In genomic region chr1:38835568-38836476, GRCm38 (mm10) we compare ENCODE assay signal across 8 mouse cellular contexts. TPM values are rescaled to one million over a fixed set of nuclear protein-coding genes. Genes with fewer than 3 reads are reported as not detected.
A peak's percentile ranks its signal among the peaks of the same experiment; 100 is the strongest.
DNase-seq lines count a peak whose midpoint lies in the region; ATAC-seq and TF ChIP-seq lines count a peak whose summit lies in the region.

No protein-coding gene starts in this region.

- H3K9me3 ChIP-seq in lung, postnatal 0 days (ENCODE audit: low read length): no peaks in the 10 kb centered on the region
- no peaks in the 10 kb centered on the region for H3K9me3 ChIP-seq in intestine, embryonic 15.5 days
- H3K9me3 ChIP-seq in liver, embryonic 11.5 days (ENCODE audit: control insufficient read depth, low read length): no peaks in the 10 kb centered on the region

- TF ChIP-seq CTCF in lung, postnatal 0 days (IDR thresholded peaks at IDR 0.05): no peak
- TF ChIP-seq CTCF in lung, adult 2 months (IDR thresholded peaks at IDR 0.05; ENCODE audit: insufficient read depth, low read length): no peak

- TF ChIP-seq POLR2A in lung, adult 2 months (IDR thresholded peaks at IDR 0.05; ENCODE audit: borderline replicate concordance, extremely low read depth, low read depth, low read length): no peak

- ATAC-seq in lung, postnatal 0 days: peak; percentile 35
- ATAC-seq in intestine, embryonic 15.5 days: peak; percentile 85
- 0 out of 2 replicates have a peak, but pooled peaks have one; percentile 18 for ATAC-seq in liver, embryonic 11.5 days (replicated peaks; ENCODE audit: low FRiP score)

- no peak overlapping the region for H3K27ac ChIP-seq in lung, postnatal 0 days (ENCODE audit: low read length)
- H3K27ac ChIP-seq in intestine, embryonic 15.5 days: 0 out of 2 replicates have a peak overlapping the region, but pooled peaks have one; percentile 36
- no peak overlapping the region for H3K27ac ChIP-seq in liver, embryonic 11.5 days (ENCODE audit: low read depth, low read length)

- no peak for TF ChIP-seq EP300 in lung, postnatal 0 days (IDR thresholded peaks at IDR 0.05)

- H3K4me3 ChIP-seq in lung, postnatal 0 days (ENCODE audit: low read depth, low read length): peak overlapping the region; percentile 44
- no peak overlapping the region for H3K4me3 ChIP-seq in lung, adult 2 months (replicated peaks; ENCODE audit: extremely low read depth, low read depth, low read length)
- peak overlapping the region; percentile 59 for H3K4me3 ChIP-seq in intestine, embryonic 15.5 days (replicated peaks)
- peak overlapping the region; percentile 53 for H3K4me3 ChIP-seq in liver, embryonic 11.5 days (ENCODE audit: low read depth, low read length)

- no peak overlapping the region for H3K9ac ChIP-seq in lung, postnatal 0 days (replicated peaks; ENCODE audit: low read depth)
- H3K9ac ChIP-seq in intestine, embryonic 15.5 days: peak overlapping the region; percentile 64
- H3K9ac ChIP-seq in liver, embryonic 11.5 days (ENCODE audit: low read depth, low read length): 0 out of 2 replicates have a peak overlapping the region, but pooled peaks have one; percentile 26

- peak; percentile 10 for DNase-seq in lung, postnatal 0 days (ENCODE audit: low spot score)
- DNase-seq in lung, adult 2 months: no peak
- DNase-seq in cerebellum, postnatal 10 days: peak; percentile 72 to 73
- peak; percentile 24 to 42 for DNase-seq in frontal cortex, postnatal 14 days (ENCODE audit: low spot score in 2 of 2)
- peak; percentile 36 for DNase-seq in liver, embryonic 11.5 days (ENCODE audit: low spot score)
- peak; percentile 73 for DNase-seq in right cerebral cortex, adult 18-20 months
- no peak for DNase-seq in T-cell, adult 2 months (ENCODE audit: low spot score)

- H3K27me3 ChIP-seq in lung, postnatal 0 days (replicated peaks; ENCODE audit: insufficient read depth, low read length): peaks cover 23% of the 10 kb centered on the region
- H3K27me3 ChIP-seq in intestine, embryonic 15.5 days (replicated peaks): peaks cover 11% of the 10 kb centered on the region
- peaks cover 38% of the 10 kb centered on the region for H3K27me3 ChIP-seq in liver, embryonic 11.5 days (replicated peaks; ENCODE audit: control insufficient read depth, insufficient read depth, low read length)

- WGBS in lung, postnatal 0 days: 2% methylated on average over 99 of the region's 103 CpGs
- 4% methylated on average over 103 of the region's 103 CpGs for WGBS in lung, adult 2 months
- WGBS in intestine, embryonic 15.5 days: 2% methylated on average over 96 of the region's 103 CpGs
- 4% methylated on average over 91 of the region's 103 CpGs for WGBS in liver, embryonic 11.5 days

- peak overlapping the region; percentile 84 for H3K4me2 ChIP-seq in lung, postnatal 0 days (replicated peaks; ENCODE audit: low read depth, low read length)
- H3K4me2 ChIP-seq in intestine, embryonic 15.5 days (replicated peaks): peak overlapping the region; percentile 97
- peak overlapping the region; percentile 79 for H3K4me2 ChIP-seq in liver, embryonic 11.5 days

- H3K36me3 ChIP-seq in lung, postnatal 0 days (ENCODE audit: insufficient read depth, low read length): no peaks in the 10 kb centered on the region
- no peaks in the 10 kb centered on the region for H3K36me3 ChIP-seq in intestine, embryonic 15.5 days
- no peaks in the 10 kb centered on the region for H3K36me3 ChIP-seq in liver, embryonic 11.5 days (ENCODE audit: control insufficient read depth, insufficient read depth, low read length)

- no peaks in the 10 kb centered on the region; the same call in 1 of the 2 replicates for H3K4me1 ChIP-seq in lung, postnatal 0 days (ENCODE audit: insufficient read depth, low read depth, low read length)
- peaks cover 2% of the 10 kb centered on the region; the same call in 1 of the 2 replicates for H3K4me1 ChIP-seq in lung, adult 2 months (ENCODE audit: control insufficient read depth, insufficient read depth, low read length)
- peaks cover 4% of the 10 kb centered on the region; the same call in 1 of the 2 replicates for H3K4me1 ChIP-seq in intestine, embryonic 15.5 days (replicated peaks)
- H3K4me1 ChIP-seq in liver, embryonic 11.5 days (replicated peaks; ENCODE audit: control insufficient read depth, insufficient read depth, low read length): peaks cover 5% of the 10 kb centered on the region

RNA-seq across cellular contexts. Expression of gene Lonrf2, which starts 0.7 kb away (rescaled TPM):
- 0.07 and 0.08 TPM in 2 replicates for polyA plus RNA-seq in lung, postnatal 0 days (2015; fragmentation: Nextera tagmentation; extraction: Ambion mirVana)
- 0.20 and 0.21 TPM in 2 replicates for polyA plus RNA-seq in lung, adult 2 months (2012; rRNA removed)
- polyA plus RNA-seq in intestine, embryonic 15.5 days (2015; fragmentation: Nextera tagmentation; extraction: Ambion mirVana): 1.1 and 1.2 TPM in 2 replicates
- 0.22 and 0.41 TPM in 2 replicates for polyA plus RNA-seq in liver, embryonic 11.5 days (2014; fragmentation: Nextera tagmentation; extraction: Ambion mirVana)

Comparison
In these comparisons a context has a peak if more than half of its experiments do, and no peak if none do; other contexts are left out.
1. DNase-seq: peak in lung, postnatal 0 days (single experiment), cerebellum, postnatal 10 days (2 of 2), frontal cortex, postnatal 14 days (2 of 2), liver, embryonic 11.5 days (single experiment) and right cerebral cortex, adult 18-20 months (single experiment); none in lung, adult 2 months (single experiment) and T-cell, adult 2 months (single experiment).
2. ATAC-seq: peak in every context shown above with its lines; median percentile 85 in intestine, embryonic 15.5 days; 35 in lung, postnatal 0 days; 18 in liver, embryonic 11.5 days.
3. Peak in every context shown above with its lines, with median percentiles within 50 percentile points of each other: H3K4me2 ChIP-seq.